Mouse (Mus musculus): ENCODE measurements around the gene Csnk1g1. TPM values are rescaled to one million over a fixed set of nuclear protein-coding genes. Genes with fewer than 3 reads are reported as not detected.

The Csnk1g1 gene
- polyA plus RNA-seq, 1 experiment from 2014 or later, result 5.6 TPM

- H3K27ac ChIP-seq (replicated peaks), result no peak overlapping the region
- DNase-seq (ENCODE audit: low spot score) (no peak), ATAC-seq (ENCODE audit: low FRiP score, low TSS enrichment) (no peak)
- H3K36me3 ChIP-seq (ENCODE audit: control insufficient read depth, insufficient read depth, low read length), result peaks cover 12% of the 10 kb centered on the region
- H3K9me3 ChIP-seq (ENCODE audit: control insufficient read depth, low read length), result no peaks in the 10 kb centered on the region
- no peaks in the 10 kb centered on the region for H3K27me3 ChIP-seq (ENCODE audit: control insufficient read depth, insufficient read depth, low read length)
- WGBS, result 87% methylated on average over 5 of the region's 5 CpGs
- no peak overlapping the region for H3K4me3 ChIP-seq (ENCODE audit: low read depth, low read length)
- H3K4me1 ChIP-seq (replicated peaks; ENCODE audit: control insufficient read depth, insufficient read depth), result 0 out of 2 replicates have a peak, but pooled peaks cover 3% of the 10 kb centered on the region
- no peak overlapping the region for H3K9ac ChIP-seq (ENCODE audit: low read length)
- TF ChIP-seq CTCF (IDR thresholded peaks at IDR 0.05; ENCODE audit: low read depth), result no peak
- TF ChIP-seq EP300 (optimal IDR thresholded peaks at IDR 0.05), result no peak
- no peak overlapping the region for H3K4me2 ChIP-seq (replicated peaks; ENCODE audit: low read depth)
Measured at GRCm38 (mm10) chr9:66070151-66070550, 161.4 kb downstream of the Csnk1g1 start.

DNA sequence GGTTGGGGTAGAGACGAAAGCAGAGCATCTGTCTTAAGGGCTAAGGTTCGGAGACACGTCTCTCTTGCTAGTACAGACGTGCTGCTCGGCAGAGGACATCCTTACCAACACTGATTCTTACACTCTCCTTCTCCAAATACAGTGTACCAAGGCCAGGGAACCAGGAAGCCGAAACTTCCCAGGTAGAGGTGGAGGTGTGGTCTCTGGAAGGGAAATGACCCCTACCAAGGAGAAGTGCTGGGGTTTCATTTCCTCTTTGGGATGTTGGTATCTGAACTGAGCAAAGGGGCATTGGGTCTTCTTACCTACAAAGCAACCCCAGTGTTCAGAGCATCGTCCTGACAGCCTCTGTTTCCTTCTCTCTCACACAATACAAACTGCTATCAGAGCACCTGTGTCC, 164.0 kb downstream of the Csnk1g1 start:
- WGBS, result 80% methylated on average over 7 of the region's 7 CpGs
- H3K27ac ChIP-seq (replicated peaks), result no peak overlapping the region
- 0 out of 2 replicates have a peak, but pooled peaks cover 3% of the 10 kb centered on the region for H3K4me1 ChIP-seq (replicated peaks; ENCODE audit: control insufficient read depth, insufficient read depth)
- H3K9me3 ChIP-seq (ENCODE audit: control insufficient read depth, low read length), result no peaks in the 10 kb centered on the region
- no peak for TF ChIP-seq CTCF (IDR thresholded peaks at IDR 0.05; ENCODE audit: low read depth)
- no peak for TF ChIP-seq EP300 (optimal IDR thresholded peaks at IDR 0.05)
- H3K36me3 ChIP-seq (ENCODE audit: control insufficient read depth, insufficient read depth, low read length), result no peaks in the 10 kb centered on the region
- H3K4me3 ChIP-seq (ENCODE audit: low read depth, low read length), result no peak overlapping the region
- no peak overlapping the region for H3K9ac ChIP-seq (ENCODE audit: low read length)
- DNase-seq (ENCODE audit: low spot score) (no peak), ATAC-seq (ENCODE audit: low FRiP score, low TSS enrichment) (no peak)
- H3K4me2 ChIP-seq (replicated peaks; ENCODE audit: low read depth), result no peak overlapping the region
- no peaks in the 10 kb centered on the region for H3K27me3 ChIP-seq (ENCODE audit: control insufficient read depth, insufficient read depth, low read length)

DNA sequence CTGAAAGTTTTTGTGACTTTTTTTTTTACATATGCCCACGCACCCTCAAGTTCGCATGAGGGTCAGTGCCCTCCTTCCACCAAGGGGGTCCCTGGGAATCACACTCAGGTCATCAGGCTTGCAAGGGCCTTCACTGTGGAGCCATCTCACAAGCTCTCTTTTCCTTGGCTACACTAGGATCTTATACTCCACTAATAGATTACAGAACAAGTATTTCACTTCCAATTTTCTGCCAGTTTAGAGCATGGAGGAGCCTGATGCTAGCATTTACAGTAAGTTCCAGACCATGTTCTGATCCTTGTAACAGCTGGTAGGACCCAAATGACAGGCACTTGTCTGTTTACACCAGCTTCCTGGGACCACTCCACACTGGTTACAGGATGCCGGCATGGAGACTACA, 169.3 kb downstream of the Csnk1g1 start:
- H3K4me1 ChIP-seq (replicated peaks; ENCODE audit: control insufficient read depth, insufficient read depth), result no peaks in the 10 kb centered on the region; the same call in 1 of the 2 replicates
- DNase-seq (ENCODE audit: low spot score), result no peak
- H3K9ac ChIP-seq (ENCODE audit: low read length), result no peak overlapping the region
- no peaks in the 10 kb centered on the region for H3K9me3 ChIP-seq (ENCODE audit: control insufficient read depth, low read length)
- no peak for TF ChIP-seq EP300 (optimal IDR thresholded peaks at IDR 0.05)
- TF ChIP-seq CTCF (IDR thresholded peaks at IDR 0.05; ENCODE audit: low read depth), result no peak
- H3K4me3 ChIP-seq (ENCODE audit: low read depth, low read length), result no peak overlapping the region
- no peaks in the 10 kb centered on the region for H3K27me3 ChIP-seq (ENCODE audit: control insufficient read depth, insufficient read depth, low read length)
- no peak for ATAC-seq (ENCODE audit: low FRiP score, low TSS enrichment)
- WGBS, result 65% methylated on average over 3 of the region's 3 CpGs
- no peak overlapping the region for H3K4me2 ChIP-seq (replicated peaks; ENCODE audit: low read depth)
- no peak overlapping the region for H3K27ac ChIP-seq (replicated peaks)
- H3K36me3 ChIP-seq (ENCODE audit: control insufficient read depth, insufficient read depth, low read length), result no peaks in the 10 kb centered on the region

DNA sequence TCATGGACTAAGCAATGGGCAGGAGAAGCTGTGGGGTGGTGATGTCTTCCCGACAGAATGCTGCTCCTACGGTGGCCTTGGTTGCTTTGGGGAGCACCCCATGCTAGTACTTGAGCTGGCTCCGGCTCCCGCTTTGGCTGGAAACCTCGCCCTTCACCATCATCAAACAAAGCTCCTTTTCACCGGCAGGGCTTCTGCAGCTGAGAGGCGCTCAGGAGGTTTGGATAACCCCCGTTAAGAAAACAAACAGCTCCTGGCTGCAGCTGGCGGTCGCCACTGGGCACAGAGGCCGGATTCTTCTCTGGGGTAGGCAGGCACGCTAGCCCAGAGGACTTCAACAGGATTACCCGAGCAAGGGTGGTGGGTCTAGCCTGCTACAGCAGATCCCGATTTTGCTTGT, 169.8 kb downstream of the Csnk1g1 start:
- 6% methylated on average over 14 of the region's 14 CpGs for WGBS
- Histone ChIP-seq H3K4me1 (replicated peaks; ENCODE audit: control insufficient read depth, insufficient read depth) (no peaks in the 10 kb centered on the region; the same call in 1 of the 2 replicates), H3K4me3 (ENCODE audit: low read depth, low read length) (no peak overlapping the region), H3K9ac (ENCODE audit: low read length) (no peak overlapping the region), H3K27me3 (ENCODE audit: control insufficient read depth, insufficient read depth, low read length) (no peaks in the 10 kb centered on the region), H3K9me3 (ENCODE audit: control insufficient read depth, low read length) (no peaks in the 10 kb centered on the region), H3K27ac (replicated peaks) (no peak overlapping the region), H3K4me2 (replicated peaks; ENCODE audit: low read depth) (0 out of 2 replicates have a peak overlapping the region, but pooled peaks have one; percentile 8), H3K36me3 (ENCODE audit: control insufficient read depth, insufficient read depth, low read length) (no peaks in the 10 kb centered on the region)
- no peak for TF ChIP-seq EP300 (optimal IDR thresholded peaks at IDR 0.05)
- no peak for TF ChIP-seq CTCF (IDR thresholded peaks at IDR 0.05; ENCODE audit: low read depth)
- ATAC-seq (ENCODE audit: low FRiP score, low TSS enrichment) (no peak), DNase-seq (ENCODE audit: low spot score) (peak; percentile 47)

DNA sequence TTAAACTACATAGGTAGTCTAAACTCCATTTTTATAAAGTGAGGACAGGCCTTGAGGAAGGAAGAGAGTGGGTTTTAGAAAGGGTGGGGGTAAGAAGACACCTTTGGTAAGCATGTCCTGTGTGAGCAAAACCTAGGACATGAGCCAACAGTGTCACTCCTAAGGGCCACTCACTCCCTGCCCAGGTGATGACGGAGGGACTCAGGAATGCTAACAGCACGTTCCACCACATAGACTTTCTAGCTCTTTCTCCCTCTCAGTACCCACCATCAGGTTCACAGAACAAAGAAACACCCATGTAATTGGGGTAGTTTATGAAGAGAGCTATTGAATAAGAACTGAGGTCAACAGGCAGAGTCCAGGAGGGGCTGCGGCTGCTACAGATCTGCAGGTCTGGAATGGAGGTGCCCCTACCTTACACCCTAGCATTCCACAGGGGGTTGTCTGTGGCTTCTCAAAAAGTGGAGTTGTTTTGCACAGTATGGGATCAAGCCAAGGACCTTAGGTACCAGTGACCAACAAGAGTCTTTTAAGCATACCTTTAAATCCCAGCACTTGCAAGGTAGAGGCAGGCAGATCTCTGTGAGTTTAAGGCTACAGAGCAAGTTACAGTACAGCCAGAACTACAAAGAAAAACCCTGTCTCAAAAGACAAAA, 172.2 kb downstream of the Csnk1g1 start:
- 64% methylated on average over 3 of the region's 3 CpGs for WGBS

GRCm38 (mm10) chr9:66081999-66082398, 173.3 kb downstream of the Csnk1g1 start:
- Histone ChIP-seq H3K9me3 (ENCODE audit: control insufficient read depth, low read length) (no peaks in the 10 kb centered on the region), H3K4me3 (ENCODE audit: low read depth, low read length) (no peak overlapping the region), H3K9ac (ENCODE audit: low read length) (no peak overlapping the region), H3K27ac (replicated peaks) (no peak overlapping the region), H3K36me3 (ENCODE audit: control insufficient read depth, insufficient read depth, low read length) (peaks cover 2% of the 10 kb centered on the region; the same call in 1 of the 2 replicates), H3K4me2 (replicated peaks; ENCODE audit: low read depth) (no peak overlapping the region), H3K27me3 (ENCODE audit: control insufficient read depth, insufficient read depth, low read length) (no peaks in the 10 kb centered on the region), H3K4me1 (replicated peaks; ENCODE audit: control insufficient read depth, insufficient read depth) (no peaks in the 10 kb centered on the region; the same call in 1 of the 2 replicates)
- no peak for ATAC-seq (ENCODE audit: low FRiP score, low TSS enrichment)
- 73% methylated on average over 4 of the region's 4 CpGs for WGBS
- TF ChIP-seq EP300 (optimal IDR thresholded peaks at IDR 0.05) (no peak), CTCF (IDR thresholded peaks at IDR 0.05; ENCODE audit: low read depth) (no peak)
- DNase-seq (ENCODE audit: low spot score), result no peak

More for the DNA sequence above, 172.2 kb downstream of the Csnk1g1 start:
- no peaks in the 10 kb centered on the region; the same call in 1 of the 2 replicates for H3K4me1 ChIP-seq (replicated peaks; ENCODE audit: control insufficient read depth, insufficient read depth)
- no peak for DNase-seq (ENCODE audit: low spot score)
- ATAC-seq (ENCODE audit: low FRiP score, low TSS enrichment), result no peak
- TF ChIP-seq CTCF (IDR thresholded peaks at IDR 0.05; ENCODE audit: low read depth) (no peak), EP300 (optimal IDR thresholded peaks at IDR 0.05) (no peak)
- no peaks in the 10 kb centered on the region for H3K27me3 ChIP-seq (ENCODE audit: control insufficient read depth, insufficient read depth, low read length)
- H3K27ac ChIP-seq (replicated peaks), result no peak overlapping the region
- H3K4me2 ChIP-seq (replicated peaks; ENCODE audit: low read depth), result no peak overlapping the region
- no peaks in the 10 kb centered on the region for H3K9me3 ChIP-seq (ENCODE audit: control insufficient read depth, low read length)
- H3K9ac ChIP-seq (ENCODE audit: low read length), result no peak overlapping the region
- H3K36me3 ChIP-seq (ENCODE audit: control insufficient read depth, insufficient read depth, low read length), result no peaks in the 10 kb centered on the region
- no peak overlapping the region for H3K4me3 ChIP-seq (ENCODE audit: low read depth, low read length)

Data from stomach, postnatal 0 days (tissue).